Mouse (Mus musculus) embryonic facial prominence, embryonic 12.5 days (tissue): ENCODE measurements at regions not wholly inside any gene's neighbourhood (a gene's known extent, or its start where the extent isn't known, plus 50 kb on each side); places are given as distances from the start of the nearest gene placed in this dataset.
"Not testable (repeated sequence)": the region's sequence is repeated elsewhere in the genome, so short reads cannot be mapped to it uniquely, and the experiment has no call there.

Source experiments
- ATAC-seq: fragments of 200-750 bp; cut with Nextera tagmentation; 2 replicates; pipeline ENCODE4 v1.8.0; 2017; ENCODE audit not compliant: insufficient number of reproducible peaks, insufficient read depth, low FRiP score, low TSS enrichment
- H3K27ac ChIP-seq: fragments of 300-500 bp; sonication (generic); 2 replicates; pipeline ENCODE4 v1.5.1; 2016; ENCODE audit warnings: mild to moderate bottlenecking
- H3K27me3 ChIP-seq: fragments of 300-500 bp; sonication (generic); 2 replicates; pipeline ENCODE4 v1.6.1; 2016; ENCODE audit warnings: mild to moderate bottlenecking, moderate library complexity
- H3K36me3 ChIP-seq: fragments of 300-500 bp; sonication (generic); 2 replicates; pipeline ENCODE4 v1.6.1; 2016; ENCODE audit warnings: mild to moderate bottlenecking
- H3K4me1 ChIP-seq: fragments of 300-500 bp; sonication (generic); 2 replicates; pipeline ENCODE4 v1.6.1; 2016
- H3K4me2 ChIP-seq: fragments of 300-500 bp; sonication (generic); replicated peaks from 2 replicates; pipeline ENCODE4 v1.6.1; 2016; ENCODE audit warnings: mild to moderate bottlenecking, moderate library complexity
- H3K4me3 ChIP-seq: fragments of 300-500 bp; sonication (generic); 2 replicates; pipeline ENCODE4 v1.5.1; 2016; ENCODE audit warnings: mild to moderate bottlenecking
- H3K9ac ChIP-seq: fragments of 300-500 bp; sonication (generic); 2 replicates; pipeline ENCODE4 v1.6.1; 2016; ENCODE audit warnings: mild to moderate bottlenecking, moderate library complexity
- H3K9me3 ChIP-seq: fragments of 300-500 bp; sonication (generic); 2 replicates; pipeline ENCODE4 v1.6.1; 2016; ENCODE audit warnings: mild to moderate bottlenecking, moderate library complexity
- WGBS: fragments of 180-500 bp; shearing (Covaris S2); methylation state at CpG from one replicate; pipeline ENCODE4 v1.1.7; 2016; 5-methylcytosine and 5-hydroxymethylcytosine counted together

- ATAC-seq, result peak; percentile 89
- 7% methylated on average over 18 of the region's 18 CpGs for WGBS
Measured at GRCm38 (mm10) chr9:88241203-88241995, 85.6 kb upstream of the Nt5e start.

DNA sequence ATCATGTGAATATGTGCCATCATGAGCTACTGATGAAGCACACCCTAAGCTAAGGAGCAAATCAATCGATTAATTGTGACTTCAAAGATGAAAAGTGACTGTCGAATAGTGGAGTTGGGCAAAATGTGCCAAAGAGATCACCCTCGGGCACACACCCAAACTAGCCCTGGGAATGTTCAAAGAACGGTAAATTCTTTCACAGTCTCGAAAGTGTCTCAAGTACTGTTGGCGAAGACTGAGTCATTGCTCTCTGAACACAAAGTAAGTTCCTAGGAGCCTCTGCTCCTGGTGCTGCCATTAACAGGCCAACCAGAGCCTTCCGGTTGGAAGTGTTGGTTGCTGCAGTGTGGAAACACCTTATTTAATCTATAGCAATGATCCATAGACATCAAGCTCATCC is 84.5 kb upstream of the Nt5e start:
- no peak for ATAC-seq
- Histone ChIP-seq H3K36me3 (no peaks in the 10 kb centered on the region), H3K4me3 (no peak overlapping the region), H3K4me2 (no peak overlapping the region), H3K9me3 (no peaks in the 10 kb centered on the region), H3K9ac (no peak overlapping the region), H3K4me1 (no peaks in the 10 kb centered on the region; the same call in 1 of the 2 replicates), H3K27ac (no peak overlapping the region), H3K27me3 (no peaks in the 10 kb centered on the region)
- 90% methylated on average over 7 of the region's 7 CpGs for whole genome bisulfite sequencing

More at GRCm38 (mm10) chr9:88241203-88241995, 85.6 kb upstream of the Nt5e start:
- Histone ChIP-seq H3K9ac (no peak overlapping the region; the same call in 1 of the 2 replicates), H3K27ac (no peak overlapping the region), H3K4me3 (peak overlapping the region; percentile 38), H3K4me2 (peak overlapping the region; percentile 68), H3K27me3 (no peaks in the 10 kb centered on the region), H3K9me3 (no peaks in the 10 kb centered on the region), H3K36me3 (no peaks in the 10 kb centered on the region), H3K4me1 (no peaks in the 10 kb centered on the region; the same call in 1 of the 2 replicates)

DNA sequence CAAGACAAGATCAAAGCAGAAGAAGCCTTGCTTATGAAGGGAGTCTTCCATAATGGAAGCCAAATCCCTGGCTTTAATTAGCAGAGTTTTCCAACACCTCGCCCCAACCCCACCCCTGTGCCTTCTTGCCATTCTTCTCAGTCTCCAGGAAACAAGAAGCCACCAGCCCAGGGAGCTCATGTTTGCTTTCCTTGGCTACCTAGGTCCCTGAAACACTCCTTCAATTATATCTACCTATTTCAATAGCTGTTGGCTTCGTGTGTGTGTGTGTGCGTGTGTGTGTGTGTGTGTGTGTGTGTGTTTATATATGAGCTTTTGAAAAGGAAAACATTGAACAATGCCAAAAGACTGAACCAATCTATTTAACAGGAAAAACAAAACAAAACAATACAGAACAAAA is 82.5 kb upstream of the Nt5e start:
- no peaks in the 10 kb centered on the region; the same call in 1 of the 2 replicates for H3K4me1 ChIP-seq
- ATAC-seq, result no peak
- WGBS, result 59% methylated on average over 3 of the region's 3 CpGs
- H3K36me3 ChIP-seq, result no peaks in the 10 kb centered on the region
- H3K9ac ChIP-seq, result no peak overlapping the region
- no peaks in the 10 kb centered on the region for H3K9me3 ChIP-seq
- no peak overlapping the region for H3K27ac ChIP-seq
- H3K27me3 ChIP-seq, result no peaks in the 10 kb centered on the region
- H3K4me2 ChIP-seq, result no peak overlapping the region
- H3K4me3 ChIP-seq, result no peak overlapping the region

DNA sequence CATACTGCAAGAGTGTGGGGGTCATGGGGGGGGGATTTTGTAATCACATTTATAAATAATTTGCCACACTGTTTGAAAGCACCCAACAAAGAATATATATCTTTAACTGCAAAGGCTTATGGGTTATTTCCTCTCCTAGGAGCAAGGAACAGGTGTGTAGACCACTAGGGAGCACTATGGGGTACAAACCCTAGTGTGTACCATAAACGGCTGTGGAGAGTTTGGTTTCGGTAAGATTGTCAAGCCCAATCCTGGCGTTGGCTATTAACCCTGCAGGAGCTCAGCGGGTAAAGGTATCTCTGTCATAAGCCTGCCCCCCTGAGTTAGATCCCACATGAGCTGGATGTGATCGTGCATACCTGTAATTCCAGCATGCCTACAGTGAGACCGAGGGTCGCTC is 71.0 kb upstream of the Nt5e start:
- H3K27me3 ChIP-seq, result no peaks in the 10 kb centered on the region
- no peaks in the 10 kb centered on the region for H3K9me3 ChIP-seq
- no peaks in the 10 kb centered on the region for H3K4me1 ChIP-seq
- no peak overlapping the region for H3K27ac ChIP-seq
- no peak overlapping the region for H3K4me3 ChIP-seq
- H3K4me2 ChIP-seq, result no peak overlapping the region
- no peaks in the 10 kb centered on the region for H3K36me3 ChIP-seq
- H3K9ac ChIP-seq, result no peak overlapping the region
- ATAC-seq, result no peak
- whole genome bisulfite sequencing, result 72% methylated on average over 7 of the region's 7 CpGs

DNA sequence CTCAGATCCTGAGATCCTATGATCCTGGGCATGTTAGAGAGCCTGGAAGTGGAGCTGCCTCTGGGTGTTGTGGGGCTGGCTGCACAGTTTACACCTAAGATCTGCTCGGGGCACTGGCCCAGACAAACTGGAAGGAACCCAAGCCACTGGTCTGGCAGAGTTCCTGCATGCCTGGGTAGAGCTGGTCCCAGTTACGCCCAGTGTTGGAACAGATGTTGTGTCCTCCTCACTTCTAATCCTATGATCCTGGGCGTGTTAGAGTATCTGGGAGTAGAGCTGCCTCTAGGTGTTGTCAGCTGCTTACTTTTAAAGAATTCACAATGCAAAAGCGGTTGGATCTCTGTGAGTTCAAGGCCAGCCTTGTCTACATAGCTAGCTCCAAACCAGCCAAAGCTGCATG is 67.4 kb upstream of the Nt5e start:
- no peaks in the 10 kb centered on the region for H3K36me3 ChIP-seq
- ATAC-seq, result no peak
- 84% methylated on average over 4 of the region's 4 CpGs for WGBS

GRCm38 (mm10) chr9:88260072-88260635 is 66.8 kb upstream of the Nt5e start:
- Histone ChIP-seq H3K4me2 (no peak overlapping the region), H3K27me3 (no peaks in the 10 kb centered on the region), H3K36me3 (no peaks in the 10 kb centered on the region), H3K4me1 (no peaks in the 10 kb centered on the region), H3K4me3 (no peak overlapping the region), H3K27ac (no peak overlapping the region), H3K9ac (no peak overlapping the region), H3K9me3 (no peaks in the 10 kb centered on the region)
- no peak for ATAC-seq
- 76% methylated on average over 2 of the region's 2 CpGs for WGBS

More for the DNA sequence above, 67.4 kb upstream of the Nt5e start:
- no peaks in the 10 kb centered on the region for H3K9me3 ChIP-seq
- no peak overlapping the region for H3K27ac ChIP-seq
- no peak overlapping the region for H3K4me2 ChIP-seq
- no peaks in the 10 kb centered on the region for H3K27me3 ChIP-seq
- H3K9ac ChIP-seq, result no peak overlapping the region
- no peaks in the 10 kb centered on the region for H3K4me1 ChIP-seq
- no peak overlapping the region for H3K4me3 ChIP-seq

- ATAC-seq, result no peak
- no peaks in the 10 kb centered on the region for H3K36me3 ChIP-seq
- no peaks in the 10 kb centered on the region for H3K4me1 ChIP-seq
- no peaks in the 10 kb centered on the region for H3K27me3 ChIP-seq
- H3K4me3 ChIP-seq, result no peak overlapping the region
- no peaks in the 10 kb centered on the region for H3K9me3 ChIP-seq
- WGBS, result 76% methylated on average over 3 of the region's 3 CpGs
- H3K27ac ChIP-seq, result no peak overlapping the region
- H3K4me2 ChIP-seq, result no peak overlapping the region
- H3K9ac ChIP-seq, result no peak overlapping the region
Measured at GRCm38 (mm10) chr9:88262461-88262860, 64.5 kb upstream of the Nt5e start.

GRCm38 (mm10) chr9:88266346-88266745 is 60.7 kb upstream of the Nt5e start:
- H3K27me3 ChIP-seq, H3K27ac ChIP-seq, H3K9ac ChIP-seq, H3K36me3 ChIP-seq, ATAC-seq, H3K9me3 ChIP-seq, H3K4me2 ChIP-seq, H3K4me1 ChIP-seq, H3K4me3 ChIP-seq: not testable (repeated sequence)
- 88% methylated on average over 1 of the region's 1 CpGs for WGBS

DNA sequence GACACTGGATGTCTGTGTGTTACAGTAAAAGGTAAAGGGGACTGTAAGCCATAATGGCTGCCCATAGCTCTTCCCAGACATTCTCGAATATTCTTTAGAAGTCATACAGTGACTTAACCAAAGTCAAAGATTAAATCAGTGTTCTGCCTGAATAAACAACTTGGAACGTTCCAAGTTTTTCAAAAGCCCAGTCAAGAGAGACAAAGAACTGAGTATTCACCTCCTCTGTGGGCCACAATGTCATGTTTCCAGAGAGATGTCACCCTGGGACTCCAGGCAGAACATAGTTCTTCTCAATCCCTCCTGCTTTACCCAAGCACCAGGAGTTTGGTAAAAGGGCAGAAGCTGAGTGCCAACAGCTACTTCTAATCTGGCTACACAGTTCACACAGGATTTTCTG is 58.2 kb upstream of the Nt5e start:
- no peak overlapping the region for H3K9ac ChIP-seq
- H3K4me2 ChIP-seq, result no peak overlapping the region
- no peaks in the 10 kb centered on the region for H3K4me1 ChIP-seq
- H3K27ac ChIP-seq, result no peak overlapping the region
- H3K36me3 ChIP-seq, result no peaks in the 10 kb centered on the region
- no peaks in the 10 kb centered on the region for H3K9me3 ChIP-seq
- no peak for ATAC-seq
- no peaks in the 10 kb centered on the region for H3K27me3 ChIP-seq
- WGBS, result 86% methylated on average over 2 of the region's 2 CpGs
- no peak overlapping the region for H3K4me3 ChIP-seq

DNA sequence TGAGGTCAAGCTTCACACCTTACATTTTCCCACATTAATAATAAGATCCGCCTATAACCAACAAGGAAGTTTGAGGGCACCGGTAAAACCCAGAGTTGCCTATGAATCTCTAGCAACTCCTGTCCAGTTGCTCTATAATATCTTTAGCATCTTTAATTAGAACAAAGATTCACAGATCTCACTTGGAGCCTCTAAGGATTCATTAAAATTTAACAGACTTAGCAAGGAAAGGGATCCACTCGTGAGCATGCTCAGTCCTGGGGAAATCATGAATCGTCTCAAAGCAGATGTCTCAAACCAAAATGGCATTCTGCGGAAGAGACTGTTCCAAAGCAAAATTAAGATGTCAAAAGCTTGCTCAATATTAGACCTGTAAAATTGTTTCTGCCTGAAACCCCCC is 57.8 kb upstream of the Nt5e start:
- H3K4me3 ChIP-seq, result no peak overlapping the region
- H3K27ac ChIP-seq, result no peak overlapping the region
- no peaks in the 10 kb centered on the region for H3K36me3 ChIP-seq
- ATAC-seq, result no peak
- H3K4me1 ChIP-seq, result no peaks in the 10 kb centered on the region
- no peaks in the 10 kb centered on the region for H3K27me3 ChIP-seq
- no peaks in the 10 kb centered on the region for H3K9me3 ChIP-seq
- H3K9ac ChIP-seq, result no peak overlapping the region
- no peak overlapping the region for H3K4me2 ChIP-seq
- 94% methylated on average over 5 of the region's 5 CpGs for WGBS

GRCm38 (mm10) chr9:88270836-88271235 is 56.2 kb upstream of the Nt5e start:
- Histone ChIP-seq H3K4me1 (no peaks in the 10 kb centered on the region), H3K4me2 (no peak overlapping the region), H3K36me3 (no peaks in the 10 kb centered on the region), H3K27ac (no peak overlapping the region), H3K9me3 (no peaks in the 10 kb centered on the region), H3K27me3 (no peaks in the 10 kb centered on the region), H3K4me3 (no peak overlapping the region), H3K9ac (no peak overlapping the region)
- WGBS, result 88% methylated on average over 1 of the region's 1 CpGs
- ATAC-seq, result no peak

GRCm38 (mm10) chr9:88273304-88273703 is 53.7 kb upstream of the Nt5e start:
- Histone ChIP-seq H3K9ac (no peak overlapping the region), H3K9me3 (no peaks in the 10 kb centered on the region)

More at GRCm38 (mm10) chr9:88273304-88273703, 53.7 kb upstream of the Nt5e start:
- WGBS, result 68% methylated on average over 4 of the region's 4 CpGs
- Histone ChIP-seq H3K27me3 (no peaks in the 10 kb centered on the region), H3K36me3 (no peaks in the 10 kb centered on the region), H3K27ac (no peak overlapping the region), H3K4me3 (no peak overlapping the region), H3K4me2 (no peak overlapping the region), H3K4me1 (no peaks in the 10 kb centered on the region)
- ATAC-seq, result no peak
